Mouse (Mus musculus) bone marrow macrophage, adult 2 months (primary cell): ENCODE data around the gene Slc8b1. TPM values are rescaled to one million over a fixed set of nuclear protein-coding genes. Genes with fewer than 3 reads are reported as not detected.
A peak's percentile ranks its signal among the peaks of the same experiment; 100 is the strongest.

Source experiments
- H3K27ac ChIP-seq: 2 replicates; pipeline ENCODE4 v1.5.1; 2012; ENCODE audit warnings: low read depth, low read length; ENCODE audit not compliant: insufficient read depth
- H3K4me1 ChIP-seq: 2 replicates; pipeline ENCODE4 v1.6.1; 2012; ENCODE audit warnings: low read length; ENCODE audit not compliant: control insufficient read depth, insufficient read depth
- H3K4me3 ChIP-seq: 2 replicates; pipeline ENCODE4 v1.5.1; 2012; ENCODE audit warnings: mild to moderate bottlenecking, low read length, moderate library complexity; ENCODE audit not compliant: insufficient read depth
- CTCF ChIP-seq: IDR thresholded peaks from 2 replicates; pipeline ENCODE4 v1.5.1; 2012; ENCODE audit warnings: low read depth, mild to moderate bottlenecking, low read length, moderate library complexity
- POLR2A ChIP-seq: IDR thresholded peaks from 2 replicates; pipeline ENCODE4 v1.6.1; 2012; ENCODE audit warnings: mild to moderate bottlenecking, low read depth, low read length, borderline replicate concordance
- polyA plus RNA-seq: library from polyadenylated mRNA; stranded (reverse); fragments of >200 nt; gene quantifications from 2 replicates; pipeline ENCODE4 v1.2.4, GENCODE M21; 2012; ENCODE audit not compliant: missing spikeins, insufficient read depth, insufficient read length

The Slc8b1 gene
- polyA plus RNA-seq, 1 experiment: 79.4 TPM

- Histone ChIP-seq H3K4me1 (peaks cover 13% of the 10 kb centered on the region), H3K4me3 (no peak overlapping the region), H3K27ac (no peak overlapping the region)
- TF ChIP-seq CTCF (peak; percentile 89), POLR2A (no peak)
Measured at GRCm38 (mm10) chr5:120505368-120505767, 5.6 kb upstream of the Slc8b1 start.

GRCm38 (mm10) chr5:120505781-120506180 is 5.2 kb upstream of the Slc8b1 start:
- Histone ChIP-seq H3K27ac (no peak overlapping the region), H3K4me3 (no peak overlapping the region), H3K4me1 (peaks cover 16% of the 10 kb centered on the region)
- TF ChIP-seq CTCF: no peak

- Histone ChIP-seq H3K4me3 (no peak overlapping the region), H3K27ac (no peak overlapping the region), H3K4me1 (peaks cover 15% of the 10 kb centered on the region)
- TF ChIP-seq POLR2A: no peak
- no peak for TF ChIP-seq CTCF
Measured at GRCm38 (mm10) chr5:120506490-120506889, 4.5 kb upstream of the Slc8b1 start.

- H3K4me1 ChIP-seq: peaks cover 12% of the 10 kb centered on the region
- TF ChIP-seq POLR2A (no peak), CTCF (no peak)
- H3K4me3 ChIP-seq: no peak overlapping the region
- H3K27ac ChIP-seq: no peak overlapping the region
Measured at GRCm38 (mm10) chr5:120507311-120507710, 3.7 kb upstream of the Slc8b1 start.

- peak overlapping the region; percentile 88 for H3K27ac ChIP-seq
- peak overlapping the region; percentile 90 for H3K4me3 ChIP-seq
- H3K4me1 ChIP-seq: peaks cover 49% of the 10 kb centered on the region
- TF ChIP-seq POLR2A (no peak), CTCF (no peak)
Measured at GRCm38 (mm10) chr5:120511643-120512220, 764 bp downstream of the Slc8b1 start.

- TF ChIP-seq POLR2A: no peak
- TF ChIP-seq CTCF: no peak
- H3K4me1 ChIP-seq: peaks cover 58% of the 10 kb centered on the region
- H3K27ac ChIP-seq: no peak overlapping the region
- H3K4me3 ChIP-seq: no peak overlapping the region
Measured at GRCm38 (mm10) chr5:120512911-120513555, 2.1 kb downstream of the Slc8b1 start.

GRCm38 (mm10) chr5:120514031-120514677 is 3.2 kb downstream of the Slc8b1 start:
- Histone ChIP-seq H3K4me3 (peak overlapping the region; percentile 4), H3K27ac (peak overlapping the region; percentile 91), H3K4me1 (peaks cover 55% of the 10 kb centered on the region)
- TF ChIP-seq POLR2A: no peak
- no peak for TF ChIP-seq CTCF

GRCm38 (mm10) chr5:120514754-120515153 is 3.8 kb downstream of the Slc8b1 start:
- Histone ChIP-seq H3K27ac (peak overlapping the region; percentile 91), H3K4me3 (peak overlapping the region; percentile 4), H3K4me1 (peaks cover 55% of the 10 kb centered on the region)
- TF ChIP-seq CTCF (no peak), POLR2A (no peak)

- Histone ChIP-seq H3K4me3 (no peak overlapping the region), H3K27ac (peak overlapping the region; percentile 91), H3K4me1 (peaks cover 55% of the 10 kb centered on the region)
- TF ChIP-seq POLR2A (no peak), CTCF (no peak)
Measured at GRCm38 (mm10) chr5:120515451-120515850, 4.5 kb downstream of the Slc8b1 start.

GRCm38 (mm10) chr5:120516221-120516984 is 5.4 kb downstream of the Slc8b1 start:
- peak overlapping the region; percentile 91 for H3K27ac ChIP-seq
- peaks cover 53% of the 10 kb centered on the region for H3K4me1 ChIP-seq
- H3K4me3 ChIP-seq: peak overlapping the region; percentile 35
- TF ChIP-seq POLR2A (0 out of 2 replicates have a peak, but pooled peaks have one; percentile 55), CTCF (no peak)
